In the genomic region with DNA sequence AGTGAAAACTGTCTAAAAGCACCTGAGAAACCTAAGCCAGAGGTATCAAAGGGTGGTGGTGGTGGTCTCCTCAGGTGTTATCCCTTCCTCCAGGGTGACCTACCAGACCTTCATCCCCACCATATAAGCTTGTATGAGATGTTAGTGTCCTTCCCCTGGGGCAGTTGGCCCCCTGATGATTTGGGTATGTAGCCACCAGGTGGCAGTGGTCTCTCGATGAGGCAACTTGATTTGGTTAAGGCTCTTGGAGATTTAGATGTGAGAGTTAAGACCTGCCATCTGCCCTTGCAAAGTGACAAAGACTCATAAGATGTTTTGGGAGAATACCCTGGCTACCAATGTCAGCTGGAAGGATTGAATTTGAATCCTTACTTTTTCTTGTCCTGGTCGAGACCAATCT, we compare ENCODE assay signal across 9 mouse cellular contexts.
DNase-seq lines count a peak whose midpoint lies in the region; ATAC-seq and TF ChIP-seq lines count a peak whose summit lies in the region.
"Had no signal": no experiment of that assay in that cellular context is flagged by ENCODE, and none has a peak within 500 bp of the region (broad histone marks: within the 10 kb centered on the region; RNA-seq: fewer than 3 reads in every experiment).

No protein-coding gene starts in this region.

- no peak overlapping the region for H3K27ac ChIP-seq in gastrocnemius, adult 2 months
- H3K27ac ChIP-seq in midbrain, embryonic 10.5 days (replicated peaks), result no peak overlapping the region
- H3K27ac ChIP-seq in midbrain, embryonic 15.5 days, result no peak overlapping the region

- peak; percentile 70 for DNase-seq in gastrocnemius, adult 2 months
- DNase-seq in gastrocnemius, postnatal 4 days (ENCODE audit: low spot score in 2 of 2), result no peak
- peak; percentile 25 for DNase-seq in midbrain, embryonic 10.5 days (ENCODE audit: low spot score)
- peak; percentile 46 for DNase-seq in adipocyte (ENCODE audit: low spot score)
- peak; percentile 71 for DNase-seq in splenic B cell, adult 2 months (ENCODE audit: low read depth, low spot score)
- no peak for DNase-seq in right cerebral cortex, postnatal 4 days
- DNase-seq: adrenal gland, adult 8-10 months had no signal

- peak; percentile 78 for TF ChIP-seq CTCF in gastrocnemius, adult 2 months (IDR thresholded peaks at IDR 0.05)

- H3K9ac ChIP-seq in midbrain, embryonic 15.5 days, result no peak overlapping the region

- ATAC-seq in midbrain, embryonic 15.5 days (replicated peaks), result no peak
- ATAC-seq in inflammation-experienced regulatory T-cells, adult 6 months, result no peak

- H3K4me2 ChIP-seq in midbrain, embryonic 15.5 days, result no peak overlapping the region

- 74% methylated on average over 2 of the region's 2 CpGs for WGBS in midbrain, embryonic 10.5 days
- 79% methylated on average over 2 of the region's 2 CpGs for WGBS in midbrain, embryonic 15.5 days

- H3K36me3 ChIP-seq in midbrain, embryonic 10.5 days, result peaks cover 47% of the 10 kb centered on the region
- no peaks in the 10 kb centered on the region for H3K36me3 ChIP-seq in midbrain, embryonic 15.5 days (replicated peaks)
- H3K36me3 ChIP-seq in splenic B cell, adult 2 months (ENCODE audit: control insufficient read depth, insufficient read depth, low read length, poor library complexity, severe bottlenecking), result no peaks in the 10 kb centered on the region

- H3K4me3 ChIP-seq in gastrocnemius, adult 2 months, result no peak overlapping the region
- H3K4me3 ChIP-seq in midbrain, embryonic 10.5 days, result no peak overlapping the region
- no peak overlapping the region for H3K4me3 ChIP-seq in midbrain, embryonic 15.5 days

- H3K9me3 ChIP-seq in midbrain, embryonic 10.5 days (replicated peaks), result peaks cover 11% of the 10 kb centered on the region
- H3K9me3 ChIP-seq in midbrain, embryonic 15.5 days, result no peaks in the 10 kb centered on the region

- H3K27me3 ChIP-seq in midbrain, embryonic 10.5 days (ENCODE audit: low read depth, poor library complexity, severe bottlenecking), result no peaks in the 10 kb centered on the region
- H3K27me3 ChIP-seq in midbrain, embryonic 15.5 days (replicated peaks), result no peaks in the 10 kb centered on the region
- H3K27me3 ChIP-seq in splenic B cell, adult 2 months (ENCODE audit: control insufficient read depth, insufficient read depth, low read length, poor library complexity, severe bottlenecking), result no peaks in the 10 kb centered on the region

- peaks cover 10% of the 10 kb centered on the region for H3K4me1 ChIP-seq in midbrain, embryonic 10.5 days
- H3K4me1 ChIP-seq in midbrain, embryonic 15.5 days, result peaks cover 10% of the 10 kb centered on the region; the same call in 1 of the 2 replicates

- intact Hi-C loops in gastrocnemius, adult 2 months (cut with DNase I), result loop anchor here (1.0 to 2.0 kb wide), 2 partner anchors 37 to 79 kb away; no protein-coding TSS in a partner anchor

Comparison
In these comparisons a context has a peak if more than half of its experiments do, and no peak if none do; other contexts are left out.
1. DNase-seq: peak in gastrocnemius, adult 2 months (single experiment), midbrain, embryonic 10.5 days (single experiment), adipocyte (single experiment) and splenic B cell, adult 2 months (single experiment); none in gastrocnemius, postnatal 4 days (0 of 2) and right cerebral cortex, postnatal 4 days (single experiment).